Mouse (Mus musculus): Measurements from ENCODE around the gene Ulk3.
A peak's percentile ranks its signal among the peaks of the same experiment; 100 is the strongest.

Gene Ulk3

GRCm38 (mm10) chr9:57614786-57615185 lies 25.5 kb downstream of the Ulk3 start:
- DNase-seq (ENCODE audit: low read depth, low spot score): no peak

- no peak for DNase-seq (ENCODE audit: low read depth, low spot score)
Measured at GRCm38 (mm10) chr9:57617556-57618169, 28.4 kb downstream of the Ulk3 start.

- no peak for DNase-seq (ENCODE audit: low read depth, low spot score)
Measured at GRCm38 (mm10) chr9:57618854-57619253, 29.6 kb downstream of the Ulk3 start.

GRCm38 (mm10) chr9:57620674-57621073 lies 31.4 kb downstream of the Ulk3 start, which contains the start of gene Lman1l:
Gene Lman1l (minus strand): TSS chr9:57620774.
- DNase-seq (ENCODE audit: low read depth, low spot score): no peak

- DNase-seq (ENCODE audit: low read depth, low spot score): no peak
Measured at GRCm38 (mm10) chr9:57624295-57624694, 35.0 kb downstream of the Ulk3 start.

GRCm38 (mm10) chr9:57625674-57626500 lies 36.6 kb downstream of the Ulk3 start:
- DNase-seq (ENCODE audit: low read depth, low spot score): no peak

- DNase-seq (ENCODE audit: low read depth, low spot score): no peak
Measured at GRCm38 (mm10) chr9:57627191-57627590, 37.9 kb downstream of the Ulk3 start.

GRCm38 (mm10) chr9:57627892-57628291 lies 38.6 kb downstream of the Ulk3 start:
- DNase-seq (ENCODE audit: low read depth, low spot score): no peak

GRCm38 (mm10) chr9:57628717-57629116 lies 39.5 kb downstream of the Ulk3 start:
- no peak for DNase-seq (ENCODE audit: low read depth, low spot score)

GRCm38 (mm10) chr9:57629118-57629874 lies 40.0 kb downstream of the Ulk3 start:
- peak; percentile 54 for DNase-seq (ENCODE audit: low read depth, low spot score)

GRCm38 (mm10) chr9:57633481-57634024 lies 44.3 kb downstream of the Ulk3 start:
- DNase-seq (ENCODE audit: low read depth, low spot score): no peak

- DNase-seq (ENCODE audit: low read depth, low spot score): no peak
Measured at GRCm38 (mm10) chr9:57637272-57637671, 48.0 kb downstream of the Ulk3 start.

GRCm38 (mm10) chr9:57637741-57638322 lies 48.6 kb downstream of the Ulk3 start:
- DNase-seq (ENCODE audit: low read depth, low spot score): no peak

GRCm38 (mm10) chr9:57638651-57639459 lies 49.6 kb downstream of the Ulk3 start:
- no peak for DNase-seq (ENCODE audit: low read depth, low spot score)

GRCm38 (mm10) chr9:57639661-57640328 lies 50.5 kb downstream of the Ulk3 start:
- DNase-seq (ENCODE audit: low read depth, low spot score): no peak

- DNase-seq (ENCODE audit: low read depth, low spot score): no peak
Measured at GRCm38 (mm10) chr9:57640384-57640783, 51.1 kb downstream of the Ulk3 start.

- DNase-seq (ENCODE audit: low read depth, low spot score): no peak
Measured at GRCm38 (mm10) chr9:57641022-57641421, 51.8 kb downstream of the Ulk3 start.

GRCm38 (mm10) chr9:57641775-57642550 lies 52.7 kb downstream of the Ulk3 start:
- DNase-seq (ENCODE audit: low read depth, low spot score): no peak

- no peak for DNase-seq (ENCODE audit: low read depth, low spot score)
Measured at GRCm38 (mm10) chr9:57643169-57643855, 54.1 kb downstream of the Ulk3 start.
